Mouse (Mus musculus) T-cell, adult 2 months (primary cell): ENCODE measurements at regions not wholly inside any gene's neighbourhood (a gene's known extent, or its start where the extent isn't known, plus 50 kb on each side); places are given as distances from the start of the nearest gene placed in this dataset.

Source experiments
- DNase-seq: peaks from one replicate; pipeline ENCODE4 v3.0.0; 2022; ENCODE audit warnings: low spot score

DNA sequence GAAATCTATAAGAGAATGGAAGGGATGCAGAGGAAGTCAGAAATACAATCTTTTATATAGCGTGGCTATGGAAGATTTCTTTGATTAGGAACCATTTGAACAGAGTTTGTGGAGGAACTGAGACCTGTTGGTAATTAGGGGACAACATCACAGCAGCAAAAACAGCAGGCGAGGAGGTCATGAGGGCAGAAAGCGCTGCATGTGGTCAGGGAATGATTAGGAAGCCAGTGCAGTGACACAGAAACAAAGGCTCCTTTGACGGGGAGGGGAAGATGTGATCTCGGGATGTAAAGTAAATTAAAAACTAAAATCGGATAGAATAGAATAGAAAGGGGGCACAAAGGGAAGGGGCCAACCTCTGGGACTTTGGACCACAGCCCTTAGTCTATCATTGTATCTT is 199.6 kb upstream of the Noct start:
- DNase-seq: no peak

DNA sequence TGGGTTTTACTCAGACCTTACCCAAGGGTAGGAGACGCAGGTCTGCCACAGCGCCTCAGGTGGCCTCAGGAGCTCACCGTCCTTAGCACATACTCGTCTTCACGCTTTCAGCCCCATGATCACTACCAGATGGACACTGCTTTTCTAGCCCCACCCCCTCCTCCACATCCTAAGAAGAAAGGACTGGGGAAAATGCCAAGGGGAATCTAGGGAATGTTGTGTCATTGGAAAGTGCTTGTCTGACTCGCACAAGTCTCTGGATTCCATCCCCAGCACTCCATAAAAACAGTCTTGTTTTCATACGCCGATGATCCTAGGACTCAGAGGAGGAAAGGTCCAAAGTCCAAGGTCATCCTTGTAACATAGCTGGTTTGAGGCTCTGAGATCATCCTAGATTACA is 192.4 kb upstream of the Noct start:
- no peak for DNase-seq

GRCm38 (mm10) chr3:51033292-51033691 is 191.0 kb upstream of the Noct start:
- no peak for DNase-seq

GRCm38 (mm10) chr3:51036700-51037306 is 187.4 kb upstream of the Noct start:
- DNase-seq: no peak

DNA sequence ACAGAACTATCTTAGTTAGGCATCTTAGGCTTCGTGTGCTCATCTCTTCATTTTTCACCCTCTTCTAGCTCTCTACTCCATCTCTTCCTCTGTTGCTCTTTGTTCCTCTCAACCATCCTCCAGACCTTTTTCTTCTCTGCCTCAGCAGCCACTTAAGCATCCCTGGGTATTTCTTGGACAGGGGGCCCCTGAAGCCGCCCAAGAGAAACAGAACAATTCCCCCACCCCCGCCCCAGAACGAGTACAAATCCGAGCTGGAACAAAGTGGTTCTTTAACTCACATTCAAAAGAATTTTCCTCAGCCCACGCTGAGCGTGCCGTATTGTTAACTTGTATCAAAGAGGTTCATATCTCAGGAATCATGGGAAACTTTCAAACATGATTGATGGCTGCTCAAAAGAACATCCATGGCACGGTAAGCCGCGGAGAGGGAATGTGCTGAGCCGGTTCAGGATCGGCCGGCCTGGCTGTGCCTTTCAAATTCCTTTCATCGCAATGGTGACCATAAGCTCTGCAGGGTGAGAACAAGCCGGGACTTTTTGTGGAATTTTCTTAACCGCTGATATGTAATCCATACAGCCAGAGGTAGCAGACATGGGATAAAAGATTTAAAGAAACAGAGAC is 181.9 kb upstream of the Noct start:
- no peak for DNase-seq

GRCm38 (mm10) chr3:51048739-51049138 is 175.5 kb upstream of the Noct start:
- DNase-seq: no peak

GRCm38 (mm10) chr3:51050156-51050555 is 174.1 kb upstream of the Noct start:
- no peak for DNase-seq

DNA sequence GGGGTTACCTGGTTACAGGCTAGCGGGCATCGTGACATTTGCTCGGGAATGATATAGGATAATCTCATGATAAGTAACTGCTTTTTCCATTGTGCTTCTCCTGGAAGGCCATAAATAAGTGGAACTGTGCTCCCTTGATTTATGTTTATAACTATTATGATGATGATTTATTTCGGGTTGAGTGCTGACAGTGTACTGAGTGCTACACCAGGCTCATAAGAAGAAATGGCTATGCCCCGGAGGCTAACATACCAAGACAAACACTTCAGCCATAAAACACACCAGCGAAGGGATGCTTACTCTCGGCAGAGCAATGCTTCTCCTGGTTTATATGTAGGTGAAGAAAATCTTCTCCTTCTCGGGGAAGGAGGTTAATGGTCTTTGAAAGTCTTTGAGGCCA is 169.2 kb upstream of the Noct start:
- DNase-seq: no peak

- no peak for DNase-seq
Observed at GRCm38 (mm10) chr3:51064201-51064600, 160.0 kb upstream of the Noct start.

DNA sequence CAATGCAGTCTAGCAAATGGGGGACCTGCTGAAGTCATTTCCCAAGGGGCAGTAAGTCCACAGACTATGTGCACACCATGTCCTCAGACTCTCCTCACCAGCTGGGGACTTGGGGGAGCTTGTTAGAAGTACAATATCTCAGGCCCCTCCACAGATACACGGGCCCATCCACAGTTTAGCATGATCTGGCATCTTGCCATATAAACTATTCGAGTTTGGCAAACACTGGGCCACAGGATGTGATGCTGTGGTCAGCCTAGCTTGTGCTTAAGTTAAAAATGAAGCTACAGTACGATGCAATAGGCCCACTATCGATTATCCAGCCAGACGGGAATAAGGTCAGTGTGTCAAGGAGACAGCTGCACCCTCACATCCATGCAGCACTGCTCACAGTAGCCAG is 157.9 kb upstream of the Noct start:
- no peak for DNase-seq

- DNase-seq: no peak
Observed at GRCm38 (mm10) chr3:51072417-51072816, 151.8 kb upstream of the Noct start.

- no peak for DNase-seq
Observed at GRCm38 (mm10) chr3:51073003-51073679, 151.1 kb upstream of the Noct start.

DNA sequence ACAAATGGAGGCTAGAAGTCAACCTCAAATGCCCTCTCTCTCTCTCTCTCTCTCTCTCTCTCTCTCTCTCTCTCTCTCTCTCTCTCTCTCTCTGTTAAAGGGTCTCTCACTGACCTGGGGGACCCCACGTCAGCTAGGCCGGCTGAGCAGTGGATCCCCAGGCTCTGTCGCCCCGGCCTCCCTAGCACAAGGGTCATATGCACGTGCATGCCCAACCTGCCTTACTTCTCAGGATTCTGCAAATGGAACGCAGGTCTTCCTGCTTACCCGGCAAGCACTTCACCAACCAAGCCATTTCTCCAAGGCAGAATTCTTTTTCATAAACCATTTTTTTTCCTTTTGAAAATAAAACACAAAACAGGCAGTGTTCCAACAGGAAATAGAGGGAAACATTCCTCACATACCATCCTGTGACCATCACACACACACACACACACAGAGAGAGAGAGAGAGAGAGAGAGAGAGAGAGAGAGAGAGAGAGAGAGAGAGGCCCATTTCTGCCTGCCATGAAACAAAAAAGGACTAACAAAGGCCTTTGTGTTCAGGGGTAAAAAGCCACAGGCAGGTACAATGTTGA is 150.4 kb upstream of the Noct start:
- no peak for DNase-seq

DNA sequence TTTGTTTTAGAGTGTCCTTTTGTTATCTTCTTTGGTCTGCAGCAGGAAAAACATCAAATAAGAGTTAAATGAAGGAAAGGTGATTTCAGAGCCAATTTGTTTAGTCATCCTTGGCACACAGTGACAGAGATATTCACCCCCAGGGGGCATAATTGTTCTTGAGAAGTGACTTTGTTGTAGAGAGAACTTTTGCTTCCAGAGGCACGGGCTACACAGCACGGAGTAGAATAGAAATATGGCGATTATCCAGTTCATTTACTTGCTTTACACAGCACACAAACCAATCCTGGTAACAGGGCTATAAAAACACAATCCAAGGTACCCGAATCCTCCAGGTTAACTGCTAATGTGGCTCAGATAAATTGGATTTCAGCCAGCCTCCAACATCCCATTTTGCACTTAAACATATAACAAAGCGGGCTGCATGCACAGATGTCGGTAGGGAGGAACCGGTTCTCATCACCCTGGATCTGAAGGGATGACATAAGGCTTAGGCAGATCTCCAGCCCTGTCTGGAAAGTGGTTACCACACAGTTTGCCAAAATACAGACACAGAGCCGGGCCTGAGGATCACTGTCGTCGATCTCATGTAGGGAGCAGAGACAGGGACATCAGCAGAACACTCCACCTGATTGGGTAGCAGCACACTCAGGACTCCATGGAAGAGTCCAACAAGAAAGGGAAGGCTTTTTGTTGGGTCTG is 148.9 kb upstream of the Noct start:
- no peak for DNase-seq

- DNase-seq: no peak
Observed at GRCm38 (mm10) chr3:51078459-51078858, 145.8 kb upstream of the Noct start.

GRCm38 (mm10) chr3:51080415-51080814 is 143.8 kb upstream of the Noct start:
- DNase-seq: no peak

DNA sequence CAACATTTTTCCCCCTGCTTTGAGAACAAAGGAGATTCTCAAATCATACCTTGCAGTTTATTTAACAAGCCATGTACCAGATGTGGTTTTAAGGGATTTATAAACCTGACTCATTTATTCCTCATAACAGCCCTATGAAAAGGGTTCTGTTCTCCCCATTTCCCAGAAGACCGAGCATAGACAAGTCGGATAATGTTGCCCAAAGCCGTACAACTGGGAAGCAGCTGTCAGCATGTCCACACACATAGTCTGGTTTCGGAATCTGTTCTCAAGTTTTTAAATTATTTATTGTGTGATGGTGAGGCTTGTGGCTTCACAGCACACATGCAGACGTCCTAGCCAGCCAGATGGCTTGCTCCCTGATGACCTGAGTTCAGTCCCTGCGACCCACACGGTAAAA is 143.4 kb upstream of the Noct start:
- no peak for DNase-seq

GRCm38 (mm10) chr3:51082831-51083575 is 141.2 kb upstream of the Noct start:
- no peak for DNase-seq

GRCm38 (mm10) chr3:51083583-51083982 is 140.7 kb upstream of the Noct start:
- DNase-seq: no peak

DNA sequence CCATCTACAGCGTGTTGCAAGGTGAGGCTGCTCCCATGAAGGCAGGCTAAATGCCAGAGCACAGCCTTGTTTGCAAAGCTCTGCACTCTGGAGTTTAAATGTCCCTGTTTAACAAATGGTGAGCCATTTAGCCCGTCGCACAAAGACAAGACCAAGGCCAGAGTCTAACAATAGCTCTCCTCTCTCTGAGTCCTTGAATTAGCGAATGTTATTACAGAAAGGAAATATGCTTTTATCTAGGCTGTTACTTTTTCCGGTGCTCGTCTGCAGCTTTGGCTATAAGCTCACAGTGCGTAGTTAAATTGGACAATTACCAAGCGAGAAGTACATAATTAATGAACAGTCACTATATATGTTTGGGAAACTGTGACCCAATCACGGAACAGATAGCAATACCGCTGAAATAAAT is 137.8 kb upstream of the Noct start:
- DNase-seq: no peak

- no peak for DNase-seq
Observed at GRCm38 (mm10) chr3:51087076-51087475, 137.2 kb upstream of the Noct start.
